Mouse (Mus musculus): Measurements from ENCODE around the gene Fbp2.

GRCm38 (mm10) chr13:62893044-62893842 lies 35.0 kb upstream of the Fbp2 start:
- no peak for TF ChIP-seq CTCF (conservative IDR thresholded peaks at IDR 0.05 in 1 of 2, IDR thresholded peaks at IDR 0.05 in 1 of 2; ENCODE audit: low read depth in 2 of 2, low read length in 2 of 2)
- no peak for TF ChIP-seq GABPA (IDR thresholded peaks at IDR 0.05; ENCODE audit: insufficient replicate concordance, low read depth, low read length)
- TF ChIP-seq E2F4 (IDR thresholded peaks at IDR 0.05; ENCODE audit: insufficient replicate concordance, low read depth, low read length), result no peak
- no peak for TF ChIP-seq USF1 (IDR thresholded peaks at IDR 0.05; ENCODE audit: low read depth, low read length)
- TF ChIP-seq MAFK (IDR thresholded peaks at IDR 0.05; ENCODE audit: insufficient replicate concordance, low read length), result no peak
- no peak for TF ChIP-seq MAX (IDR thresholded peaks at IDR 0.05; ENCODE audit: low read length)
